Mouse (Mus musculus) olfactory bulb, adult 2 months (tissue): ENCODE measurements at regions not wholly inside any gene's neighbourhood (a gene's known extent, or its start where the extent isn't known, plus 50 kb on each side); places are given as distances from the start of the nearest gene placed in this dataset.

Experiments used
- CTCF ChIP-seq: fragments of 200-500 bp; IDR thresholded peaks from 2 replicates; pipeline ENCODE4 v1.5.1; 2012; ENCODE audit warnings: low read depth, mild to moderate bottlenecking, low read length, moderate library complexity; ENCODE audit not compliant: insufficient read depth
- POLR2A ChIP-seq: fragments of 200-500 bp; IDR thresholded peaks from 2 replicates; pipeline ENCODE4 v1.6.1; 2012; ENCODE audit warnings: mild to moderate bottlenecking, low read depth, low read length, moderate library complexity; ENCODE audit not compliant: insufficient read depth

DNA sequence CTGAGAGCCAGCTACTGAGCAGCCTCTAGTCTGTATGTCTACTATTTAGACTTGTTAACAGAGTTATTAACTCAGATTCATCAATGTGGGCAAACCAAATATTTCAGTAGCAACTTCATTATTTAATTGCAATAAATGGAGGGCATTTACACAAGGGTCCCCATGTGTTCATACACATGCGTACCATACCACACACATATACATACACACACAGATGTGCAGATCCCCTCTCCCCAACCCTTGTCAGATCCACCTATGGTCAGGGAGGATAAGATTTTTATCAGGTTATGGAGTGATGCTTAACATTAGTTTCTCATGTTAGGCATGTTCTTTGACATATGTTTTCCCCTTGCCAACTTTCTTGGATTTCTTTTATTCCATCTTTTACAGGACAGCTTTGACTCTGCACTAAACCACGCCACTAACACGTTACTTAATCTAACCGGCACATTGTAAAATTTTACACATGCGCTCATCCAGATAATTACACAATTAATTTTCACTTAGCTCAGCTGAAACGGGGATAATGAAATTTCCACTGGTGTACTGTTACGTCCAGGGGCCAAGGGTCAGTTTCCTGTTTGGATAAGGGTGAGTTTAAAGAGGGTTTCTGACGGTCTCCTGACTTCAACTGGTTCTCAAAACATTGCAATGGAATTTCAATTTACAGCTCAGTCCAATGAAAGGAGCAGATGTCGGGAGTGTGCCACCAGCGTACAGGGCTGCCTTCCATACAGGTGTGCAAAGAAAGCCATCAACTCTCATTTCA lies 188.3 kb upstream of the Cep162 start:
- TF ChIP-seq CTCF (no peak), POLR2A (no peak)
